Mouse (Mus musculus) bone marrow, adult 2 months (tissue): ENCODE data around the gene Gm5294. TPM values are rescaled to one million over a fixed set of nuclear protein-coding genes. Genes with fewer than 3 reads are reported as not detected.

Experiments used
- H3K27ac ChIP-seq: fragments of 200-500 bp; 2 replicates; pipeline ENCODE4 v1.5.1; 2012; ENCODE audit warnings: low read depth, mild to moderate bottlenecking, control low read depth, inconsistent platforms, low read length; ENCODE audit not compliant: control insufficient read depth, poor library complexity, insufficient read depth
- H3K4me1 ChIP-seq: fragments of 200-500 bp; 2 replicates; pipeline ENCODE4 v1.6.1; 2011; ENCODE audit warnings: low read length; ENCODE audit not compliant: control insufficient read depth, insufficient read depth
- H3K4me3 ChIP-seq: fragments of 200-500 bp; replicated peaks from 2 replicates; pipeline ENCODE3; 2011; ENCODE audit warnings: mild to moderate bottlenecking, low read depth, low read length, control low read depth; ENCODE audit not compliant: control insufficient read depth
- CTCF ChIP-seq: fragments of 200-500 bp; IDR thresholded peaks from 2 replicates; pipeline ENCODE4 v1.5.1; 2011; ENCODE audit warnings: low read length, control low read depth; ENCODE audit not compliant: control insufficient read depth, insufficient read depth
- POLR2A ChIP-seq: fragments of 200-500 bp; IDR thresholded peaks from 2 replicates; pipeline ENCODE4 v1.6.1; 2011; ENCODE audit warnings: low read depth, mild to moderate bottlenecking, control low read depth, low read length, borderline replicate concordance; ENCODE audit not compliant: control insufficient read depth
- WGBS: fragments of 180-500 bp; shearing (Covaris S2); methylation state at CpG from one replicate; pipeline ENCODE4 v1.1.7; 2018; 5-methylcytosine and 5-hydroxymethylcytosine counted together
- polyA plus RNA-seq: library from polyadenylated mRNA; stranded (reverse); fragments of >200 nt; gene quantifications from 2 replicates; pipeline ENCODE4 v1.2.4, GENCODE M21; 2011; ENCODE audit warnings: low replicate concordance; ENCODE audit not compliant: missing spikeins, insufficient read depth, insufficient read length

The Gm5294 gene
- polyA plus RNA-seq, 1 experiment, result not detected

- no peak for TF ChIP-seq POLR2A
- TF ChIP-seq CTCF, result no peak
- WGBS, result 73% methylated on average over 11 of the region's 11 CpGs
- no peaks in the 10 kb centered on the region for H3K4me1 ChIP-seq
- no peak overlapping the region for H3K4me3 ChIP-seq
- no peak overlapping the region for H3K27ac ChIP-seq
Observed at GRCm38 (mm10) chr5:138788481-138789211, 31.2 kb upstream of the Gm5294 start.

- Histone ChIP-seq H3K4me1 (no peaks in the 10 kb centered on the region), H3K4me3 (no peak overlapping the region), H3K27ac (no peak overlapping the region)
- TF ChIP-seq CTCF (no peak), POLR2A (no peak)
- WGBS, result 79% methylated on average over 11 of the region's 11 CpGs
Observed at GRCm38 (mm10) chr5:138790954-138791480, 28.9 kb upstream of the Gm5294 start.

- no peaks in the 10 kb centered on the region; the same call in 1 of the 2 replicates for H3K4me1 ChIP-seq
- TF ChIP-seq POLR2A (no peak), CTCF (no peak)
- H3K27ac ChIP-seq, result no peak overlapping the region
- 84% methylated on average over 7 of the region's 7 CpGs for WGBS
- H3K4me3 ChIP-seq, result no peak overlapping the region
Observed at GRCm38 (mm10) chr5:138801588-138802116, 18.2 kb upstream of the Gm5294 start.

- WGBS, result 88% methylated on average over 5 of the region's 5 CpGs
- no peak for TF ChIP-seq POLR2A
- no peak for TF ChIP-seq CTCF
- no peak overlapping the region for H3K27ac ChIP-seq
- H3K4me3 ChIP-seq, result no peak overlapping the region
- H3K4me1 ChIP-seq, result no peaks in the 10 kb centered on the region; the same call in 1 of the 2 replicates
Observed at GRCm38 (mm10) chr5:138804286-138804685, 15.6 kb upstream of the Gm5294 start.

DNA sequence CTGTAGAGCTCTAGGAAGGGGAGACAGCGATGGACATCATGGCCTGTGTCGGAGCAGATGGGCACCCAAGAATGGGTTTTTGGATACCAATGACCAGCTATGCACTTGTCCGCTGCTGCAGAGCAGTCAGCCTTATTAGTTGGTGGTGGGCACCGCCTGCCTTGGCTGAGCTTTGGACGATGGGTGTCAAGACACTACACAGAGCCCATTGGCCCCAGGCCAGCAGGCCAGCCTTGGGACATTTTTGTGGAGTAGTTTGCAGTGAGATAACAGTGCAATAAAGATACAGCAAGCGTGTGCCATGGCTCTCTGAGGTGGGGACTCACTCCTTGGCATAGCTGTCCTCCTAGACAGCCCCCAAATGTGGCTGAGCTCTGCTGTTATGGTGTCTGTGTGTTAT is 10.1 kb upstream of the Gm5294 start:
- TF ChIP-seq CTCF (no peak), POLR2A (no peak)
- Histone ChIP-seq H3K4me3 (no peak overlapping the region), H3K27ac (no peak overlapping the region), H3K4me1 (no peaks in the 10 kb centered on the region)
- 84% methylated on average over 6 of the region's 6 CpGs for WGBS

- H3K4me1 ChIP-seq, result no peaks in the 10 kb centered on the region
- TF ChIP-seq CTCF (no peak), POLR2A (no peak; the same call in 1 of the 2 replicates)
- H3K4me3 ChIP-seq, result peak overlapping the region; percentile 58
- 1% methylated on average over 39 of the region's 39 CpGs for WGBS
- H3K27ac ChIP-seq, result no peak overlapping the region
Observed at GRCm38 (mm10) chr5:138820717-138821332, 945 bp downstream of the Gm5294 start.

GRCm38 (mm10) chr5:138825090-138825489 is 5.2 kb downstream of the Gm5294 start:
- H3K4me3 ChIP-seq, result no peak overlapping the region
- H3K27ac ChIP-seq, result no peak overlapping the region
- peaks cover 2% of the 10 kb centered on the region; the same call in 1 of the 2 replicates for H3K4me1 ChIP-seq
- 67% methylated on average over 3 of the region's 3 CpGs for WGBS
- no peak for TF ChIP-seq POLR2A
- TF ChIP-seq CTCF, result no peak

- Histone ChIP-seq H3K4me3 (no peak overlapping the region), H3K27ac (no peak overlapping the region), H3K4me1 (peaks cover 5% of the 10 kb centered on the region; the same call in 1 of the 2 replicates)
- TF ChIP-seq POLR2A, result no peak
- no peak for TF ChIP-seq CTCF
- WGBS, result 8% methylated on average over 6 of the region's 6 CpGs
Observed at GRCm38 (mm10) chr5:138833406-138833805, 13.5 kb downstream of the Gm5294 start.
